Mouse (Mus musculus) limb, embryonic 14.5 days (tissue): ENCODE measurements around the gene Dync1i2. TPM values are rescaled to one million over a fixed set of nuclear protein-coding genes. Genes with fewer than 3 reads are reported as not detected.

Experiments
- ATAC-seq: fragments of 200-750 bp; cut with Nextera tagmentation; 2 replicates; pipeline ENCODE4 v1.8.0; 2017; ENCODE audit warnings: low read depth, moderate number of reproducible peaks, moderate TSS enrichment; ENCODE audit not compliant: low FRiP score
- DNase-seq: peaks from one replicate; pipeline ENCODE4 v3.0.0-alpha.2; 2015; ENCODE audit warnings: low spot score
- H3K27ac ChIP-seq: fragments of 300-500 bp; sonication (generic); replicated peaks from 2 replicates; pipeline ENCODE4 v1.5.1; 2014; ENCODE audit warnings: low read depth, mild to moderate bottlenecking, low read length, moderate library complexity, mixed read lengths
- H3K27me3 ChIP-seq: fragments of 300-500 bp; sonication (generic); 2 replicates; pipeline ENCODE4 v1.6.1; 2014; ENCODE audit warnings: low read length, mixed read lengths; ENCODE audit not compliant: control insufficient read depth, insufficient read depth
- H3K36me3 ChIP-seq: fragments of 300-500 bp; sonication (generic); 2 replicates; pipeline ENCODE4 v1.6.1; 2014; ENCODE audit warnings: mild to moderate bottlenecking, low read length, moderate library complexity, mixed read lengths; ENCODE audit not compliant: control insufficient read depth, insufficient read depth
- H3K4me1 ChIP-seq: fragments of 300-500 bp; sonication (generic); 2 replicates; pipeline ENCODE4 v1.6.1; 2014; ENCODE audit warnings: antibody characterized with exemption, low read length, mixed read lengths; ENCODE audit not compliant: control insufficient read depth, insufficient read depth
- H3K4me2 ChIP-seq: fragments of 300-500 bp; sonication (generic); replicated peaks from 2 replicates; pipeline ENCODE4 v1.6.1; 2014; ENCODE audit warnings: low read depth, mild to moderate bottlenecking, low read length, moderate library complexity; ENCODE audit not compliant: severe bottlenecking
- H3K4me3 ChIP-seq: fragments of 300-500 bp; sonication (generic); replicated peaks from 2 replicates; pipeline ENCODE4 v1.5.1; 2014; ENCODE audit warnings: low read length
- H3K9ac ChIP-seq: fragments of 300-500 bp; sonication (generic); 2 replicates; pipeline ENCODE4 v1.6.1; 2014; ENCODE audit warnings: mild to moderate bottlenecking, low read depth, low read length, moderate library complexity; ENCODE audit not compliant: severe bottlenecking
- H3K9me3 ChIP-seq: fragments of 300-500 bp; sonication (generic); 2 replicates; pipeline ENCODE4 v1.6.1; 2016; ENCODE audit warnings: low read length; ENCODE audit not compliant: control insufficient read depth
- POLR2A ChIP-seq: fragments of 200-500 bp; IDR thresholded peaks from 2 replicates; pipeline ENCODE4 v1.8.0; 2012; ENCODE audit warnings: inconsistent platforms, mild to moderate bottlenecking, moderate library complexity, borderline replicate concordance; ENCODE audit not compliant: insufficient read depth, insufficient read length; ENCODE audit errors: extremely low read depth
- WGBS: fragments of 180-500 bp; shearing (Covaris S2); extraction: QIAGEN DNeasy Blood & Tissue Kit; methylation state at CpG from one replicate; pipeline ENCODE4 v1.1.7; 2014; 5-methylcytosine and 5-hydroxymethylcytosine counted together
- polyA plus RNA-seq, 2 experiments: library from polyadenylated mRNA; depleted of rRNA in 1 of 2; stranded (reverse) in 1 of 2; unstranded in 1 of 2; fragments of >200 nt; fragmentation: Nextera tagmentation in 1 of 2; extraction: Ambion mirVana in 1 of 2; gene quantifications; 2 replicates each; pipeline versions ENCODE4 v1.2.1 to v1.2.3; 2012 to 2014

Dync1i2 gene
- polyA plus RNA-seq, 2 experiments: 94.7 to 95.0 TPM

DNA sequence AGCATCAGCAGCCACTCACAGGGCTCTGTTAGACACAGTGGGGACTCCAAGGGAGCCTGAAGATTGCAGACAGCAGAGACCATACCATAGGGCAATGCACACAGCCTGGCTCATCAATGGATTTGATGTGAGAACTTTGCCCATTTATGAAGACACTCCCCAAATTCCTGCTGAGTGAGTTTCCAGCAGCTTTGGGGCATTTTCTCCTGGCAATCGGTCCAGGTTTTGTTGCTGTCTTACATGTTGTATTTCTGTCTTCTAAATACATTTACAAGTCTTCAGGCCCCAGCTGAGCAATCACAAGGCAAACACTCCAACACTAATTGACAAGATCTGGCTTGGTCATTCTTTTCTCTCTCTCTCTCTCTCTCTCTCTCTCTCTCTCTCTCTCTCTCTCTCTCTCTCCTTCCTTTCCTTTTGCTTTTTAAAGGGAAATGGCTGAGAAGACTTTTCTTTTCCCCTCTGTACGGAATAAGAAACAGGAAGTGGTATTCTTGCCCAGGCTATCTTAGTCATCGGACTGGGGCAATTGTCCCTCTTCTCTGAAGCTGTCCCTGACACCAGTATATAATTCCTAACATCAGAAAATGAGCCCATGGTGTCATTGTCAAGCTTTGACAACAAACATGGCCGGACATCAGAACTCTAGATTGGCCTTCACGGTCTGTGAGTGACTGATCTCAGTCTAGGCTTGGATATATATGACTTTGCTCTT lies 2.3 kb upstream of the Dync1i2 start:
- peaks cover 3% of the 10 kb centered on the region for H3K4me1 ChIP-seq
- no peaks in the 10 kb centered on the region for H3K9me3 ChIP-seq
- 71% methylated on average over 5 of the region's 5 CpGs for WGBS
- no peak overlapping the region for H3K9ac ChIP-seq
- DNase-seq (no peak), ATAC-seq (no peak)
- H3K27me3 ChIP-seq: no peaks in the 10 kb centered on the region
- no peak overlapping the region for H3K27ac ChIP-seq
- TF ChIP-seq POLR2A: no peak
- H3K4me2 ChIP-seq: no peak overlapping the region
- H3K36me3 ChIP-seq: no peaks in the 10 kb centered on the region
- no peak overlapping the region for H3K4me3 ChIP-seq

DNA sequence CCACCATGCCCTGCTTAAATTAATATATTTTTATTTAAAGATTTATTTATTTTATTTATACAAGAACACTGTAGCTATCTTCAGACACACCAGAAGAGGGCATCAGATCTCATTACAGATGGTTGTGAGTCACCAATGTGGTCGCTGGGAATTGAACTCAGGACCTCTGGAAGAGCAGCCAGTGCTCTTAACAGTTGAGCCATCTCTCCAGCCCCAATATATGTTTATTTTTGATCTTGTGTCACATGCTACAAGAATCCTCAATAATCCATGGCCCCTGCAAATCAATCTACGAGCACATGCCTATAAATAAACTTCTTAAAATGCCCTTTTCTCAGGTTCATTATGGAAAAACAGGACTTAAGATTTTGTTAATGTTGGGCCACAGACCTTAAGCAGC lies 410 bp upstream of the Dync1i2 start:
- Histone ChIP-seq H3K9me3 (no peaks in the 10 kb centered on the region), H3K4me1 (peaks cover 3% of the 10 kb centered on the region), H3K9ac (no peak overlapping the region), H3K27ac (no peak overlapping the region), H3K27me3 (no peaks in the 10 kb centered on the region), H3K4me2 (no peak overlapping the region), H3K36me3 (peaks cover 7% of the 10 kb centered on the region), H3K4me3 (no peak overlapping the region)
- DNase-seq (no peak), ATAC-seq (no peak)
- no peak for TF ChIP-seq POLR2A
- 87% methylated on average over 2 of the region's 2 CpGs for WGBS

DNA sequence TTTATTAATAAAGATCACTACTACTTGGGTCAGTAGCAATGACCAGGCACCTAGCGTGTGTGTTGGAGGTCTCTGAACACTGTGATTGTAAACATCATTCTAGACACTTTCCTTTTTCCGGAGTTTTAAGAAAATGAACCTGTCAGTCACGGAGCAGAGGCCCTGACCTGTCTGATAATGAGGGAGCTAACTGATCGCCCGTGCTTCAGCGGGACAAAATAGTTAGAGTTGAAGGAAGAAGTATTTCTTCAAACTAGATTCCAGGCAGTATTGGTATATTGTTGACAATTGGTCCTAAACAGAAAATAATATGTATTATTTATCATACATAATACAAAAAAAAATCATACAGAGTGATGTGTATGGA lies 837 bp downstream of the Dync1i2 start:
- no peaks in the 10 kb centered on the region for H3K9me3 ChIP-seq
- H3K27ac ChIP-seq: no peak overlapping the region
- H3K9ac ChIP-seq: peak overlapping the region; percentile 93
- DNase-seq (no peak), ATAC-seq (no peak)
- no peak for TF ChIP-seq POLR2A
- H3K27me3 ChIP-seq: no peaks in the 10 kb centered on the region
- peak overlapping the region; percentile 65 for H3K4me2 ChIP-seq
- H3K36me3 ChIP-seq: peaks cover 11% of the 10 kb centered on the region
- 2% methylated on average over 6 of the region's 6 CpGs for whole genome bisulfite sequencing
- H3K4me1 ChIP-seq: peaks cover 3% of the 10 kb centered on the region
- peak overlapping the region; percentile 99 for H3K4me3 ChIP-seq

DNA sequence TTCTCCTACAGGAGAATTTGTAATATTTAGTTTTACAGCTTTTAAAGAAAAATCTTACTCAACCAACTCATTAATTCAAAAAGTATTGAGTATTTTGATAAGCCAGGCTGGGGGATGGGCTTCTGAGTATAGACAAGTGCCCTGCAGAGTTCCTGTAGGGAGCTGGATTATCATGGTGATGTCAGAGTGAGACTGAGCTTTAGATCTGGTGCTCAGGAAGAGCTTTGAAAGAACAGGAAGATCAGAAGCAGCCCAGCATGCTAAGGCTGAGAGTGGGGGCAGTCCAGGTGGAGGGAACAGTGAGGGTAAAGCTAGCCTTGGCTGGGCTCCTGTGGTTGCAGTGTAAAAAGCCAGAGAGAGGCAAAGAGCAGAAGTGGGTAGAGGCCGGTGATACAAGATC lies 9.5 kb downstream of the Dync1i2 start:
- no peaks in the 10 kb centered on the region for H3K27me3 ChIP-seq
- no peaks in the 10 kb centered on the region for H3K4me1 ChIP-seq
- no peak for DNase-seq
- no peak overlapping the region for H3K4me3 ChIP-seq
- 80% methylated on average over 1 of the region's 1 CpGs for WGBS
- H3K36me3 ChIP-seq: peaks cover 70% of the 10 kb centered on the region
- H3K27ac ChIP-seq: no peak overlapping the region
- TF ChIP-seq POLR2A: no peak
- no peak overlapping the region for H3K9ac ChIP-seq
- H3K4me2 ChIP-seq: no peak overlapping the region
- no peak for ATAC-seq
- H3K9me3 ChIP-seq: no peaks in the 10 kb centered on the region

GRCm38 (mm10) chr2:71227398-71227797 lies 15.9 kb downstream of the Dync1i2 start:
- H3K4me3 ChIP-seq: no peak overlapping the region
- peaks cover 40% of the 10 kb centered on the region for H3K36me3 ChIP-seq
- TF ChIP-seq POLR2A: no peak
- no peak overlapping the region for H3K27ac ChIP-seq
- H3K4me2 ChIP-seq: no peak overlapping the region
- H3K9me3 ChIP-seq: no peaks in the 10 kb centered on the region
- no peak overlapping the region for H3K9ac ChIP-seq
- ATAC-seq: no peak
- H3K4me1 ChIP-seq: 0 out of 2 replicates have a peak, but pooled peaks cover 2% of the 10 kb centered on the region
- 31% methylated on average over 1 of the region's 1 CpGs for WGBS
- peak; percentile 34 for DNase-seq
- H3K27me3 ChIP-seq: no peaks in the 10 kb centered on the region

DNA sequence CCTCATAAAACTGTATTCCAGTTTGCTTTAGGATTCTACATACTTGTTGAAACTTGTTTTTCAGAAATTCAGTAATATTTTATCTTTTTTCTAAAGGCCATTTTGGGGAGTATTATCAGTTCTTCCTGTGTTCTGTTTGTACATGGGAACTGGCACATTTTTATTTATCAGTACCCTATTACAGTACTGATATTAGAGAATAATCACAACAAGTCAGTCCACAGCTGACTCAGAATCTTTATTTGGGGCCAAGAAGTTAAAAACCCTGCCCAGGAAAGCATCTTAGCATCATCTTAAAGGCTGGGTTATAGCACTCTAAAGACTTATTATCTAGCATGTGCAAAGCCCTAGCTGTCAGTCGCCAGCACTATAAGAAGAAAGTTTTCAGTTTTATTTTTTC lies 18.1 kb downstream of the Dync1i2 start:
- peaks cover 25% of the 10 kb centered on the region for H3K36me3 ChIP-seq
- no peaks in the 10 kb centered on the region for H3K9me3 ChIP-seq
- H3K4me2 ChIP-seq: no peak overlapping the region
- 0 out of 2 replicates have a peak, but pooled peaks cover 2% of the 10 kb centered on the region for H3K4me1 ChIP-seq
- DNase-seq (no peak), ATAC-seq (no peak)
- 96% methylated on average over 1 of the region's 1 CpGs for WGBS
- no peak overlapping the region for H3K4me3 ChIP-seq
- no peak overlapping the region for H3K27ac ChIP-seq
- no peaks in the 10 kb centered on the region for H3K27me3 ChIP-seq
- TF ChIP-seq POLR2A: no peak
- no peak overlapping the region for H3K9ac ChIP-seq
